Mouse (Mus musculus): ENCODE data around the gene Tomm20. TPM values are rescaled to one million over a fixed set of nuclear protein-coding genes. Genes with fewer than 3 reads are reported as not detected.
A peak's percentile ranks its signal among the peaks of the same experiment; 100 is the strongest.

Tomm20 gene
- total RNA-seq, 2 experiments from 2014 or later = 214 TPM

- no peak for DNase-seq (ENCODE audit: low spot score in 2 of 2)
Measured at GRCm38 (mm10) chr8:126965246-126965645, 19.6 kb upstream of the Tomm20 start.

GRCm38 (mm10) chr8:126962871-126963270, 17.2 kb upstream of the Tomm20 start:
- DNase-seq (ENCODE audit: low spot score in 2 of 2) = no peak

- DNase-seq (ENCODE audit: low spot score in 2 of 2) = peak; percentile 80 to 88
Measured at GRCm38 (mm10) chr8:126961516-126961915, 15.9 kb upstream of the Tomm20 start.

GRCm38 (mm10) chr8:126951900-126952636, 6.4 kb upstream of the Tomm20 start:
- no peak for DNase-seq (ENCODE audit: low spot score in 2 of 2)

- no peak for DNase-seq (ENCODE audit: low spot score in 2 of 2)
Measured at GRCm38 (mm10) chr8:126949527-126949926, 3.9 kb upstream of the Tomm20 start.

- peak; percentile 44 to 67 for DNase-seq (ENCODE audit: low spot score in 2 of 2)
Measured at GRCm38 (mm10) chr8:126946444-126946843, 800 bp upstream of the Tomm20 start.

GRCm38 (mm10) chr8:126944781-126945691, 608 bp downstream of the Tomm20 start:
- peak in 1 of 2 experiments; percentile 24 for DNase-seq (ENCODE audit: low spot score in 2 of 2)

- DNase-seq (ENCODE audit: low spot score in 2 of 2) = no peak
Measured at GRCm38 (mm10) chr8:126943565-126943964, 2.1 kb downstream of the Tomm20 start.

- no peak for DNase-seq (ENCODE audit: low spot score in 2 of 2)
Measured at GRCm38 (mm10) chr8:126937337-126937736, 8.3 kb downstream of the Tomm20 start.

- no peak for DNase-seq (ENCODE audit: low spot score in 2 of 2)
Measured at GRCm38 (mm10) chr8:126935932-126936331, 9.7 kb downstream of the Tomm20 start.

GRCm38 (mm10) chr8:126935387-126935786, 10.3 kb downstream of the Tomm20 start:
- DNase-seq (ENCODE audit: low spot score in 2 of 2) = no peak

- no peak for DNase-seq (ENCODE audit: low spot score in 2 of 2)
Measured at GRCm38 (mm10) chr8:126932656-126933055, 13.0 kb downstream of the Tomm20 start.

- no peak for DNase-seq (ENCODE audit: low spot score in 2 of 2)
Measured at GRCm38 (mm10) chr8:126932249-126932648, 13.4 kb downstream of the Tomm20 start.

GRCm38 (mm10) chr8:126931720-126932119, 13.9 kb downstream of the Tomm20 start:
- DNase-seq (ENCODE audit: low spot score in 2 of 2) = no peak

GRCm38 (mm10) chr8:126929607-126930161, 16.0 kb downstream of the Tomm20 start:
- peak; percentile 55 to 80 for DNase-seq (ENCODE audit: low spot score in 2 of 2)

- no peak for DNase-seq (ENCODE audit: low spot score in 2 of 2)
Measured at GRCm38 (mm10) chr8:126928755-126929505, 16.7 kb downstream of the Tomm20 start.

GRCm38 (mm10) chr8:126928028-126928427, 17.6 kb downstream of the Tomm20 start:
- no peak for DNase-seq (ENCODE audit: low spot score in 2 of 2)

GRCm38 (mm10) chr8:126927058-126927457, 18.6 kb downstream of the Tomm20 start:
- no peak for DNase-seq (ENCODE audit: low spot score in 2 of 2)

GRCm38 (mm10) chr8:126922981-126923380, 22.7 kb downstream of the Tomm20 start:
- no peak for DNase-seq (ENCODE audit: low spot score in 2 of 2)

GRCm38 (mm10) chr8:126921432-126921831, 24.2 kb downstream of the Tomm20 start:
- DNase-seq (ENCODE audit: low spot score in 2 of 2) = no peak

GRCm38 (mm10) chr8:126920845-126921244, 24.8 kb downstream of the Tomm20 start:
- peak; percentile 64 to 85 for DNase-seq (ENCODE audit: low spot score in 2 of 2)

Data from layer of hippocampus, adult 18-20 months (tissue).